Mouse (Mus musculus): ENCODE data around the gene Cyp2w1.
"Not testable (repeated sequence)": the region's sequence is repeated elsewhere in the genome, so short reads cannot be mapped to it uniquely, and the experiment has no call there.

The Cyp2w1 gene

DNA sequence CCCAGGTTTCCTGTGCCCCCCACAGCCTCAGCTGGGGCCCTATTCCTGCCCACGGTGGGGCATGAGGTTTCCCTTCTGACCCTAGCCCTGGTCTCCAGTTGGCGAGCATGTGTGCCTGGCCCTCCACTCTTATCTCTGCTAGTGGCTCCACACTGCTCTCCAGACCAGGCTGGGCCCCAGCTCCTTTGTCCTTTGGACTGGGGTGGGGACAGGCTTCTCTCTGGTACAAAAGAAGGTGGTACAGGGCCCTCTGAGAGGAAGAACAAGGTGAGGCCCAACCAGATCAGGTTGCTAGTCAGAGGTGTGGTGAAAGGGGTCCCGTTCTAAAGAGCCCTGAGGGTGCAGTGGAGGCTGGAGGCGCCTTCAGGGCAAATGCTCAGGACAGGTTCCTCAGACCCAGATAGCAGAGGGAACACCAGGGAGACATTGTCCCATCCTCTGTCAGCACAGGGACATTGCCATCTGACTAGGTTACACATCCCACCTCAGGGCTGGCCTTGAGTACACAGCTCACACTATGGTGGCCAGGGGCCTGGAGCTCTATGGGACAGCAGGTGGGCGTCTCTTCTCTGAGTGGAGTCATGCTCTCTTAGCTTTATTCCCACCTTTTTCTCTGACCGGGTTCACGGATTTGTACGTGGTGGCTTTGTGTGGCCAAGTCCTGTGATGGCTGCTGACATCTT lies 19.7 kb upstream of the Cyp2w1 start:
- DNase-seq (ENCODE audit: low spot score), result no peak

DNA sequence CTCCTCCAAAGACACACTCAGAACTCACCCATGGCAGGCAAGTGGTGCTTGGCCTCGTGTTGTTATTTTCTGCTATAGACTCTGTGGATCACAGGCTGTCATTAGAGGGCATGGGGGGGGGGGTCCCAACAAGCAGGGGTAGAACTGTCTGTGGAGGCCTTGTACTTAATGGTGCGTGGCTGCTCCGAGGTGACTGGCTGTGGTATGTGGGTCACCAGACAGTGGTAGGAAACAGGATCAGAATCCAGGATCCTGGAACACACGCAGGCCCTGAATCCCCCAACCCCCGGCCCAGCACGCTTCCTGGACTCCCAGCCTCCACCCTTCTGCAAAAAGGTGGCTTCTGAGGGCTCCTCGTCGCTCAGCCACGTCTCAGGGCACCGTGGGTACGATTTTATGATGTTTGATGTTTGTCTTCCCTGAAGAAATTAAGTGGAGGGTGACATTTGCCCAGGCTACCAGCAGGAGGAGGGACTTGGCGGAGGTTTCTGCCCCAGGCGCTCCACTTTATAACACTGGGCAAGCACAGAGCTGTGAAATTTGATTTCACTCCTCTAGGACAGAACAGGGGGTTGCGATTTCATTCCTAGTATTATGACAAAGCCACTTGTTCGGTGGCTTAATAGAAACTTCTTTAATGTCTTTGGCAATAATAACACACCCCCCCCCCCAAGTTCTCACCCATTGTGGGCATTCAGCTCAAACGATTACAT lies 19.0 kb upstream of the Cyp2w1 start:
- no peak for DNase-seq (ENCODE audit: low spot score)

DNA sequence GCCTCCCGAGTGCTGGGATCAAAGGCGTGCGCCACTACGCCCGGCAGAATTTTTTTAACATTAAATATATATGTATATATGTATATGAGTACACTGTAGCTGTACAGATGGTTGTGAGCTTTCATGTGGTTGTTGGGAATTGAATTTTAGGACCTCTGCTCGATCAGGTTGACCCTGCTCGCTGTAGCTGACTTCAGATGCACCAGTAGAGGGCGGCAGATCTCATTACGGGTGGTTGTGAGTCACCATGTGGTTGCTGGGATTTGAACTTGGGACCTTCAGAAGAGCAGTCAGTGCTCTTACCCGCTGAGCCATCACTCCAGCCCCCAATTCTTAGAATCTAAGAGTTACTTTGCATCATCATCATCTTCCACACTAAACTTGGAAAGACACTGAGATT lies 18.0 kb upstream of the Cyp2w1 start:
- DNase-seq (ENCODE audit: low spot score), result not testable (repeated sequence)

DNA sequence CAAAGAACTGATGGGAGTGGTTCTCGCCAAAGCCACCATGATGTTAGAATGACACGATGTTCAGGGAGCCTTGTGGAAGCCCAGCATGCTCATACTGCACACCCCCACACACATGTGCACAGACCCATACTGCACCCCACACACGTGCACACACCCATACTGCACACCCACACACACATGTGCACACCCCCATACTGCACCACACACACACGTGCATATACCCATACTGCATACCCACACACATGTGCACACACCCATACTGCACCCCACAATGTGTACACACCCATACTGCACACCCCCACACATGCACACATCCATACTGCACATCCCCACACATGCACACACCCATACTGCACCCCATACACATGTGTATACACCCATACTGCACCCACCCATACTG lies 16.8 kb upstream of the Cyp2w1 start:
- no peak for DNase-seq (ENCODE audit: low spot score)

DNA sequence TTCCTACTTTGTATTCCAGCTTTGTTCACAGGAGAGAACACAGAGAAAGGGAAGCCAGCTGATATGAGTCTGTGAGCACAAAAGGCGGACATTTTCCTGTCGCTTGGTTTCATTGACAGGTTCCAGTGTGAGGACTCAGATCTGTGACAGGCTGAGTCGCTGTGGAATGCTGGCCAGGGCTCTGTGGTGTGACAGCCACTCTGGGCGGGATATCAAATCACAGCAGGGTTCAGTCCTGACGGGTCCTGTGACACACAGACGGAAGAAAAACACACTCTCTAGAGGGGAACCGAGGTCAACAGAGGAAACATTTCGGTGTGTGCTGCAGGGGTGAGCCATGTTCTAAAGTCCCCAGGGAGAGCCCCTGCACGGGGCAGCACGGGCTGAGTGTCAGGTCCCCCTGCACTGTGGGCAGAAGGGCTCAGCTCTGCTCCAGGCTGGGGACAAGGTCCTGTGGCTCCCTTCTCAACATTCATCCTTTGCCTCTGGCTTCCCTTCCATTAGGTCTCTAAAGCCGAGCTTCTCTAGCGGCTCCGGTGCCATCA lies 14.5 kb upstream of the Cyp2w1 start:
- no peak for DNase-seq (ENCODE audit: low spot score)

DNA sequence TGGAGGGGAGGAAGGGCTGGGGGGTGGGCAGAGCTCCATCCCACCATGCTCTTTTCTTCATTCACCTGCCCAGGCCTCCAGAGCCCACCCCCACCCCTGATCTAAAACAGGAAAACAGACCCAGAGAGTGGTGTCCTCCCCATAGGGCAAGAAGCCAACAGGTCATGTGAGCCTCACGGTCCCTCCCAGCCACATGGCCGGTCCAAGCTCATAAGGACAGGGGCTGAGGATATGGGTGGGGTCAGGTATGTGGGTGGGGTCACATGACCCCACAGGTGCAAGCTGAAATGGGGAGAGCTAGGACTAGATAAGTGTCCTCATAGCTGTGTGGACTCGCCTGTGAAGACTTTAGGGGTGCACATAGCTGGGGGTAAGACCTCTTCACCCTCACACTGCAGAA lies 14.0 kb upstream of the Cyp2w1 start:
- no peak for DNase-seq (ENCODE audit: low spot score)

DNA sequence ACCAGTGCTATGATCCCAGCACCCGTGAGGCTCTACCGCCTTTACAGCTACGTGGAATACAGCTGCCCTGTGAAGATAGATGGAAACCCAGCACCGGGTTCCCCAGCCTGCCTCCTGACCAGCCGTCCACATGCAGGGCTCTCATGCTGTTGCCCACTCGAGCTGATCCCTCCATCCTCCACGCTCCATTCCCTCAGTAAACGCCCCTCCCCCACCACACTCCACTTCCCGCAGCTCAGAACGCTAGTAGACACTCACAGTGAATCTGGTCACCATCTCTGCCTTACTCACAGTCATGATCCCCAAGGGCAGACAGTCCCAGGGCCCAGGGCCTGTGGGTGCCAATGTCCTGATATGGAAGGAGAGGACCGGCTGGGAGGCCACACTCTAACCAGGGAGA lies 13.5 kb upstream of the Cyp2w1 start:
- DNase-seq (ENCODE audit: low spot score), result no peak

DNA sequence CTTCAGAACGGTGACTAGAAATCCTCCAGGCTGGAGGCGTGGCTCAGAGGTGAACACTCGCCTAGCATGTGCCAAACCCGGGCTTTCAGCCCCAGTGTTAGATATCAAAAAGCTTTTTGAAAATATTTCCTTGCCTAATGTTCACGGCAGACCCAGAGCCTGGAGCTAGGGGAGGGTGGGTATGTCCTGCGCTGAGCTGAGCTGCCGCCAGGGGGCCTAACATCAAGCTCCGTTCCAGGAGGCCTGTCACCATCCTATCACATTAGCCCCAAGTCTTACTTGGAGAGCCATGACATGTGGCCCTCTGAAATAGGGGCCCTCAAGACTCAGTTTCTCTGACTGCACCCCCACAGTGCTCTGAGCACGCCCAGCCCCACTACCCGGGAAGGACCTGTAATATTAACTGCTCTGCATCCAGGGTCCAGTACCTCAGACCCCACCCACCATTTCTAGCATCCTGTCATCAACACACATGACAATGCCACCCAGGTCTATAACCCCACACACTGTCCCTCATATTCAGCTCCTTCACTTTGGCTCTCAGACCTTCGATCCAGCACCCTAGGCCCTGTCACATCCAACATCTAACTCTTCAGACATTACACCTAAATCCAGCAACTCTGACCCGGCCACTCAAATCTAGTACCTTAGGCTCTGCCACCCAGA lies 8.3 kb upstream of the Cyp2w1 start:
- peak; percentile 73 for DNase-seq (ENCODE audit: low spot score)

DNA sequence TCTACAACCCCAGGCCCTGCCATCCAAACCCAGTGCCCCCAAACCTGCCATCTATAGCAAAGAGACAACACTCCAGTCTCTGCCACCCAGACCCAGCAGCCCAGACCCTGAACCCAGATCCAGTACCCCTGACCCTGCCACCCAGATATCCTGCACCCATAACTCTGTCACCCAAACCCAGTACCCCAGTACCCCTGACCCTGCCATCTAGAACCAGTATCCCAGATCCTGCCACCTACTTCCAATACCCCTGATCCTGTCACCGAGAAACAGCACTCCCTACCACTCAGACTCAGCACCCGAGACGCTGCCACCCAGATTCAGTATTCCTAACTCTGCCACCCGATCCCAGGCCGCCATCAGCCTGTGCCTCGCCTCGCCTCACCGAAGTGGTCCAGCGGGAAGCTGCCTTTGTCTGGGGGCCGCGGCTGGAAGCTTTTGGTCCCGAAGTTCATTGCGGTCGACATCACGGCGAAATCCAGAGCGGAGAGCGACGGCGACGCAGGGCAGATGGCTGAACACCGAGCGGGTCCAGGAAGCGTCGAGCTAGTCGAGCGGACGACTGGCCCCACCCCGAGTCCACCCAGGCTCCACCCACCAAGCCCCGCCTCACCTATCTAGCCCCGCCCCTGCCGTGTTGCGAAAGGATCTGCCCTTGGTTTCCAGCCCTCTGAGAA lies 7.6 kb upstream of the Cyp2w1 start:
- peak; percentile 97 for DNase-seq (ENCODE audit: low spot score)

DNA sequence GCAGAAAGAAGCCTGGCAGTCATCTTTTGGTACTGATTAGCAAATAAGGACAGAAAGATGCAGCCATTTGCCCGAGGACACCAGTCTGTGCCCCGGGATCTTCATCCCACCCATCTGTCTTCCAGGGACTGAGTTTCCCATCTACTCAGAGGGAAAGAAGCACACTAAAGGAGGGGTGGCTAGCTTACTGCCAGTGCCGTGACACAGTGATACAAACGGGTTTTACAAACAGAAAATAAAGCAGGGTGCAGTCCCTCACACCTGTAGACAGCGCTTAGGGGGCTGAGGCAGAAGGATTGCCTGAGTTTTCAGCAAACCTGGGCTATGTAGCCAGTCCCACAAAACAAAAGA lies 7.1 kb upstream of the Cyp2w1 start:
- DNase-seq (ENCODE audit: low spot score), result no peak

DNA sequence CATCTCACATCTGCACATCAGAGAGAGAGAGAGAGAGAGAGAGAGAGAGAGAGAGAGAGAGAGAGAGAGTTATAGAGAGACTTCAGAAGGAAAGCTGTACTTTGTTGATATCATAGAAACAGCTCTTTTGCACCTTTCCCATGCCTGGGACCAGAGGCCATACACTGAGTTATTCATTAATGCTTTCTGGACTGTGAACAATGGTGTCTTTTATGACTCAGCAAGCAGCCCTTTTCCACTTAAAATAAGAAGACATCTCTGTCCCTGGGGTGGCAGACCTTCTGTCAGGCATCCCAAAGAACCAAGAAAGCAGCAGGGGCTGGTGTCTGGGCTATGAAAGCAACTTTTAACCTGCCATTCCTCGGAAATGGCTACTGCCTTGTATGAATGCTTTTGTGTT lies 5.2 kb upstream of the Cyp2w1 start:
- no peak for DNase-seq (ENCODE audit: low spot score)

DNA sequence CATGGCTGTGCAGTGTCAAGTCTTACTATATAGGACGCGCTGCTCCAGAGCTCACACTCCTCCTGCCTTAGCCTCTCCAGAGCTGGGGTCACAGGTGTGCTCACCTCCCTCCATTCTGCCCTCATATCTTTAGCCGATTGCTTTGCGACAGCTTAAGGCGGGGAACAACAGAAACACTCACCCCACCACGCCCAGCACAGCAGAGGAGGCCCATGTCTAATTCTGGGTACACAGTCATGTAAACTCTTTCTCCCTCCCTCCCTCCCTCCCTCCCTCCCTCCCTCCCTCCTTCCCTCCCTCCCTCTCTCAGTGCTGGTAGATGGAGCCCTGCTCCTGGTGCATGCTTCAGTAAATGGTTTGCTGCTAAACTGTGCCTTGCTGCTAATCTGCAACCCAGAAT lies 2.7 kb upstream of the Cyp2w1 start:
- no peak for DNase-seq (ENCODE audit: low spot score)

DNA sequence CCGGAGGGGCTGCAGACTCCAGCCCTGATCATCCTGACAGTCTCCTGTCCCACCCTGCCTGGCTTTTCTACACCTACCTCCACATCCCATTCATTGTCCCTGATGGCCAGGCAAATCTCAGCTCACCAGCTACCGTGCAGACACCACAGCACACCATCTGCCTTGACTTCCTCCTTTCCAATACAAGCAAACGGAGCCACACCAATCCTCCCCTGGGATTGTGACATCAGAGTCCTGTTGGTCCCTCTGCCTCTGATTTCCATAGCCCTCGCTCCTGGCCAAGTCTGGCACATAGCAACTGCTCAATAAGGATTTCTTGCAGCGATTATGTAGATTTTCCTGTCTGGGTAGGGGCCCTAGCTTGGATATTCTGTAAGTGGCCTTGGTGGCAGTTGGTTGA lies 1.3 kb upstream of the Cyp2w1 start, which contains the start of gene Cox19:
Gene Cox19 (minus strand): TSS at position 285 of the 400 bp plus-strand sequence.
- no peak for DNase-seq (ENCODE audit: low spot score)

DNA sequence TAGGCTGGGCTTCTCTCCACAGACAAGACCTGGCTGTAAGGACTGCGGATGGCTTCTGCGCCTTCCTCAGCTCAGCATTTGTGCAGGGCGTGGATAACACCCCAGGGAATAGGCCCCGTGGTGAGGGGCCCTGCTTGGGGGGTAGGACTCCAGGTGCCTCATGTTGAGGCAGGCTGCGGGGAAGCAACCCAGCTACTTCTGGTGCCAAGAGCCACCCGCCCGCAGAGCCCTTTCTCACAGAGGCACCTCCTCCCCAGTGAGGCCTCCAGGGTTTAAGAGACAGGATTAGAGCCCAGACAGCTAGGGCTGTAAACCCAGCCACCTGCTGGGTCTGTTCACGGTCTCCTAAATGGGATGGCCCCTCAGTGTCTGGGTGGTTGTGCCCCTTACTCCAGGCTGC lies 789 bp upstream of the Cyp2w1 start:
- no peak for DNase-seq (ENCODE audit: low spot score)

DNA sequence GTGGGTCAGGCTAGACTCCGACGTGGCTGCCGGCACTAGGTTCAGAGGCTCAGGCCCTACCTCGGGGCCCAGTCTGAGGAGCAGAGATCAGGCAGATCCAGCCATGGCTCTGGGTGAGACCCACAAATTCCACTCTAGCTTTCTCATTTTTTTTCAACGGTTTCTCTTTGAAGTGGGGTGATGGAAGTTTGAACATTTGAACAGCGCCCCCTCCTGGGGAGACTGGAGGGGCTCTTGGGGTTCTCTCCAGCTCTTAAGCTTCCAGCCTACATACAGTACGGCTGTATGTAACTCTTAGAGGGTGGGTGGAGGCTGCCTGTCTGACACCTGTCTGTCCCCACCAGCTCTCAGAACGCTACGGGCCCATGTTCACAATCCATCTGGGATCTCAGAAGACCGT lies 1.1 kb downstream of the Cyp2w1 start:
- no peak for DNase-seq (ENCODE audit: low spot score)

DNA sequence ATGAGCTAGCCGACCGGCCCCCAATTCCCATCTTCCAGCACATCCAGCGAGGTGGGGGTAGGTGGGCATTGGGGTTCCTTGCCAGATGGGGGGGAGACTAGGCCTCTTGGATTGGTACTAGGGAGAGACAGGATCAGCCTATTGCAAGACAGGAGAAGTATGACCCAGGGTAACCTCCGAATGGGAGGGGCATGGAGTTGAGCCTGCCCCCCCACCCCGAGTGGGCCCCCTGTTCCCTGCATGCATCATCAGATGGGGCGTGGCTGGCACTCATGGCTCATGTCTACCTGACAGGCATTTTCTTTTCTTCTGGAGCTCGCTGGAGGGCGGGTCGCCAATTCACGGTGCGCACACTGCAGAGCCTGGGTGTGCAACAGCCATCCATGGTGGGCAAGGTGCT lies 1.5 kb downstream of the Cyp2w1 start:
- DNase-seq (ENCODE audit: low spot score), result no peak

DNA sequence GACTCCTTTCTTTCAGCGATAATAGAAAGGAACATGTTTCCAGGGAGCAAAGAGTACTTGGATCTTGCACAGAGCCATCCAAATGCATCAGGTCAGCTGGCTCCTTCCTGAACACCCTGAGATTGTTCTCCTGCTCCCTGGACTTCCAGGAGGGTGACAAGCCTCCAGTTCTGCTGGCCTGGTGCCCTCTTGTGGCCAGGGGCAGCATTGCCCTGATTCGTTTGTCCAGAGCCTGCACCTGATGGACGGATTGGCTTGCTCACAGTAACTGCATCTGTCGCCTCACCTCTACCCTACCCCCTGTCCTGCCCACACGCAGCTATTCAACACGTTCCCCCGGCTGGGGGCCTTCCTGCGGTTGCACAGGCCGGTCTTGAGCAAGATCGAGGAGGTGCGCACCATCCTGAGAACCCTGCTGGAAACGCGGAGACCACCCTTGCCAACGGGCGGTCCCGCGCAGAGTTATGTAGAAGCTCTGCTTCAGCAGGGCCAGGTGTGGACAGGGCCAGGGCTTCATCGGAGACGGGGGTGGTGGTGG lies 2.9 kb downstream of the Cyp2w1 start:
- peak; percentile 80 for DNase-seq (ENCODE audit: low spot score)

DNA sequence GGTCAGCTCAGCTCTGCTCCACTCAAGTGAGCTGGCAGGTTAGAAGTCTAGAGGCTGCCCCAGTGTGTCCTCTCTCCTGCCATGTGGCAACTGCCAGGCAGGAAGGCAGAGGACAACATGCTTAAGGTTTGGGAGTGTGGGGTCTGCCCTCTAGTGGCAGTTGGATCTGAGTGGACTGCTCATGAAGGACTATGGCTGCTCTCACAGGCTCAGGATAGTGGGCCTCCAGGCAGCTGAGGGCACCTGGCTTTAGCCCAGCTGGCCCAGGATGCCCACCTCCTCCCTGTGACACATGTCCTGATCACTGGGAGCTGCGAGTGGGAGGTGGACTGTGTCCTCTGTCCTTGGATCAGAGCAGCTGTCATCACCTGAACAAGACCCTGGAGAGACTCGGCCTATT lies 6.2 kb downstream of the Cyp2w1 start:
- DNase-seq (ENCODE audit: low spot score), result no peak

DNA sequence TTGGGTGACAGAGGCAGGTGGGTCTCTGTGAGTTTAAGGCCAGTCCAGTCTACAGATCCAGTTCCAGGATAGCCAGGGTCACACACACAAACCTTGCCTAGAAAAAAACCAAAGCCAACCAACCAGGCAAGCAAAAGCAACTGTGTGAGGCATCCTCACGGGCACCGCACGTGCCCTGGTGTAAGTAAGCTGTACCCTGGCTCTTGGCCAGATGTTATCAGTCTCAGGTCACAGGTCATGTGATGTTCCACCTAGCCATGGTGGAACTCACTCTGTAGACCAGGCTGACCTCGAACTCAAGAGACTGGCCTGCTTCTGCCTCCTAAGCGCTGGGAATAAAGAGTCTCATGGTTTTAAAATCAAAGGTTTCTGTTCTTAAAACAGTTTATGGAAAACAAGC lies 6.8 kb downstream of the Cyp2w1 start:
- no peak for DNase-seq (ENCODE audit: low spot score)

DNA sequence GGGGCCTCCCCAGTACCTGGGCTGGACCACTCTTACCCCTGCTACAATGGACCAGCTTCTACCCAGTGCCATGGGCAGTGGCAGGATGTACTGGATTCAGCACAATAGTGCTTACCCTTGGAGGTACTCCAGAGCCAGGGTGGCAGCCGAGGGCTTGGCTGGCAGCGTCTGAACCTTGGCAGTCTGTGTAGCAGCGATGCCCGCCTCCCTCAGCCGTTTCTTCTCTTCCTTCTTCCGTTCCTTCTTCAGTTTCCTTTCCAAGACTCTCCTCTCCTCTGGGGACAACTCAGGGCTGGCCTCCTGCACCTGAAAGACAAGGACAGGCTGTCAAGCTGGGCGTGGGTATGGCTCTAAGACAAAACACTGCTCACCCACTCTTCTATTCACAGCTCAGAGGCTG lies 11.4 kb downstream of the Cyp2w1 start:
- DNase-seq (ENCODE audit: low spot score), result peak; percentile 51

DNA sequence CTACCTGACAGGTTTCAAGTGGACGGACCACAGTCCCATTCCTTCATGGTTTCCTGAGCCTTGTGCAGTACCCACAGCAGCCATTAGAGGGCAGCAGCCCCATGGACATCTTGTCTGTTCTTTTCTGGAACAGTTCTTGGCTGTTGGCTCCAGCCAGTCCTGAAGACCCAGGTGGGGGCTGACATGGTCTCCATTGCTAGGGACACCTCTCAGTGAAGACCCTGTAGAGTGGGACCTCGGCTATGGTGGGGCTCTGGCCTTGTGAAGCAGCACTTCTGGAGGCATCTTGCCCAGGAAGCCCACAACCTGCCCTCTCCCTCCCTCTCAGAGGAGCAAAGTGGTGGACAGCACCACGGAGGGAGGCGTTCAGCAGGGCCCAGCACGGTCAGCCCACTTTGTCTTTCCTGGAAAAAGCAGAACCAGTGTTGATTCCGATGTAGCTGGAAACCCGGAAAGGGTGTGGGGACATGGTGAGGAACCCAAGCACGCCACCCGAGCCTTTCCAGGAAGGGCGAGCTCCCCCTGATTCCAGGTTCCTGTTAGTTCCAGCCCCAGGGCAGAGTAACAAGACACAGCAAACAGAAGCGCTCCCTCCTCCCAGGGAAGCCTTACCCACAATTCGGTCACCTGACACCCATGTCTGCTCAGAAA lies 12.0 kb downstream of the Cyp2w1 start:
- DNase-seq (ENCODE audit: low spot score), result peak; percentile 84
